Mouse (Mus musculus) limb, embryonic 11.5 days (tissue): ENCODE results near the gene Sh2d4b. TPM values are rescaled to one million over a fixed set of nuclear protein-coding genes. Genes with fewer than 3 reads are reported as not detected.

ENCODE experiments used
- ATAC-seq: fragments of 200-750 bp; cut with Nextera tagmentation; 2 replicates; pipeline ENCODE4 v1.8.0; 2017; ENCODE audit warnings: low read depth; ENCODE audit not compliant: insufficient number of reproducible peaks, low FRiP score, low TSS enrichment
- DNase-seq: peaks from one replicate; pipeline ENCODE4 v3.0.0-alpha.2; 2015; ENCODE audit warnings: low spot score
- H3K27ac ChIP-seq: fragments of 300-500 bp; sonication (generic); replicated peaks from 2 replicates; pipeline ENCODE4 v1.5.1; 2014; ENCODE audit warnings: low read depth, mild to moderate bottlenecking, low read length
- H3K27me3 ChIP-seq: fragments of 300-500 bp; sonication (generic); 2 replicates; pipeline ENCODE4 v1.6.1; 2014; ENCODE audit warnings: mild to moderate bottlenecking, low read length, mixed read lengths; ENCODE audit not compliant: control insufficient read depth, insufficient read depth
- H3K36me3 ChIP-seq: fragments of 300-500 bp; sonication (generic); 2 replicates; pipeline ENCODE4 v1.6.1; 2014; ENCODE audit warnings: mild to moderate bottlenecking, low read length, moderate library complexity, mixed read lengths; ENCODE audit not compliant: control insufficient read depth, insufficient read depth
- H3K4me1 ChIP-seq: fragments of 300-500 bp; sonication (generic); 2 replicates; pipeline ENCODE4 v1.6.1; 2014; ENCODE audit warnings: low read length, mixed read lengths; ENCODE audit not compliant: control insufficient read depth, insufficient read depth
- H3K4me2 ChIP-seq: fragments of 300-500 bp; sonication (generic); 2 replicates; pipeline ENCODE4 v1.6.1; 2014; ENCODE audit warnings: low read depth, mild to moderate bottlenecking, moderate library complexity; ENCODE audit not compliant: severe bottlenecking
- H3K4me3 ChIP-seq: fragments of 300-500 bp; sonication (generic); 2 replicates; pipeline ENCODE4 v1.5.1; 2014; ENCODE audit warnings: low read depth, low read length
- H3K9ac ChIP-seq: fragments of 300-500 bp; sonication (generic); 2 replicates; pipeline ENCODE4 v1.6.1; 2014; ENCODE audit warnings: mild to moderate bottlenecking, low read length
- H3K9me3 ChIP-seq: fragments of 300-500 bp; sonication (generic); 2 replicates; pipeline ENCODE4 v1.6.1; 2016; ENCODE audit warnings: low read length; ENCODE audit not compliant: control insufficient read depth
- WGBS: fragments of 180-500 bp; shearing (Covaris S2); extraction: QIAGEN DNeasy Blood & Tissue Kit; methylation state at CpG from one replicate; pipeline ENCODE4 v1.1.7; 2014; 5-methylcytosine and 5-hydroxymethylcytosine counted together
- polyA plus RNA-seq: library from polyadenylated mRNA; unstranded; fragments of >200 nt; fragmentation: Nextera tagmentation; extraction: Ambion mirVana; gene quantifications from 2 replicates; pipeline ENCODE4 v1.2.1, GENCODE M21; 2014

Gene Sh2d4b
- polyA plus RNA-seq, 1 experiment from 2014 or later = 0.32 TPM

DNA sequence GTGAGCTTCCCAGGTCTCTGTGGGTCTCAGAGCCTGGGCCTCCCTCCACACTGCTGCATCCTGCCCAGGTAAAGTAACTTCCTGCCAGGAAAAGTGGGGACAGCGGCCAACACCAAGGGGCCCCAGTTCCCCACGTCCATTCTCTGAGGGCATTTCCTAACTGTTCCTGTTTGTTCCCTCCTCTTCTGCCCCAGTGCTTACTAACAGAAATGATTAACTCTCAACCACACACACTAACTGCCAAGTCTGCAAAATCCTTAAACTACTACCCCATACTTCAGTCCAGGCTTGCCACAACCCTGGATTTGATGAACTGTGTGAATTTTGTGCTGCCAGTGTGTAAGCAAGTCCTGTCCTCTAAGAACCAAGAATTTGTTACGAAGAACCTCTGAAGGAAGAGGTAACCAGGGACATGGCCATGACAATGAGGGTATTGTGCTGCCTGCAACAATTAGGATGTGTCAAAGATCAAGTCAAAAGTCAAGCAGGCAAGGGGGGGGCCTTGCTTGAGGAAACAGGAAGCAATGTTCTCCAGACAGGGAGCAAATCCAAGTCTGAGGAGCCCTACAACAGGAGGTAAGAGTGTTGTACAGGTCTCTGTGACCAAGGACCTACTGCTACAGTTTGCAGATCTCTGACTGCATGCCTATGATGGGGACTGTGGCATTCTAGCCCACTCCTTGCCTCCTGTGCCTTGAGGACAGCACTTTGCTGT lies 38.2 kb upstream of the Sh2d4b start:
- Histone ChIP-seq H3K27me3 (no peaks in the 10 kb centered on the region), H3K4me2 (no peak overlapping the region), H3K4me1 (peaks cover 7% of the 10 kb centered on the region), H3K9me3 (no peaks in the 10 kb centered on the region), H3K36me3 (no peaks in the 10 kb centered on the region), H3K9ac (no peak overlapping the region), H3K27ac (no peak overlapping the region), H3K4me3 (no peak overlapping the region)
- DNase-seq (no peak), ATAC-seq (no peak)
- WGBS = 79% methylated on average over 3 of the region's 3 CpGs

DNA sequence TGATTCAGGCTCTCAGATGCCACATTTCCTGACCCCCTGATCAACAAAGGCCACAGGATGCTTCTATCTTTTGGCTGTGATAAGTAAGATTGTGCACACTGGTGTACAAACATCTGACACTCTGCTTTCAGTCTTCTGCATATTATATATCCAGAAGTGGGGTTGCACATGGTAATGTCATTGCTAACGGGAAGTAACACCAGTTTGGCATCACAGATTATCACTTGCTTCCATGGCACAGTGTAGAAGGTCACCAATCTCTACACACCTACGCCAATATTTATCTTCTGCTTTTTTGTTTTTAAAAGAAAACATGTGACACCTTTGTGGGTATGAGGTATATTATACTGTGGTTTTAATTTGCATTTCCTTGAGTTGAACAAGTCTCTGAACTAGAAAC lies 36.9 kb upstream of the Sh2d4b start:
- ATAC-seq = no peak
- WGBS = 92% methylated on average over 2 of the region's 2 CpGs

GRCm38 (mm10) chr14:40928897-40929296 lies 35.8 kb upstream of the Sh2d4b start:
- Histone ChIP-seq H3K9me3 (no peaks in the 10 kb centered on the region), H3K4me1 (peaks cover 12% of the 10 kb centered on the region), H3K4me3 (no peak overlapping the region), H3K27me3 (no peaks in the 10 kb centered on the region), H3K9ac (no peak overlapping the region), H3K36me3 (no peaks in the 10 kb centered on the region; the same call in 1 of the 2 replicates), H3K4me2 (no peak overlapping the region), H3K27ac (no peak overlapping the region)
- 86% methylated on average over 5 of the region's 5 CpGs for WGBS
- ATAC-seq (no peak), DNase-seq (no peak)

More for the DNA sequence above, 36.9 kb upstream of the Sh2d4b start:
- no peak overlapping the region for H3K4me3 ChIP-seq
- DNase-seq = no peak
- H3K9ac ChIP-seq = no peak overlapping the region
- H3K4me2 ChIP-seq = no peak overlapping the region
- peaks cover 7% of the 10 kb centered on the region for H3K4me1 ChIP-seq
- H3K27ac ChIP-seq = no peak overlapping the region
- H3K27me3 ChIP-seq = no peaks in the 10 kb centered on the region
- H3K36me3 ChIP-seq = no peaks in the 10 kb centered on the region; the same call in 1 of the 2 replicates
- H3K9me3 ChIP-seq = no peaks in the 10 kb centered on the region

DNA sequence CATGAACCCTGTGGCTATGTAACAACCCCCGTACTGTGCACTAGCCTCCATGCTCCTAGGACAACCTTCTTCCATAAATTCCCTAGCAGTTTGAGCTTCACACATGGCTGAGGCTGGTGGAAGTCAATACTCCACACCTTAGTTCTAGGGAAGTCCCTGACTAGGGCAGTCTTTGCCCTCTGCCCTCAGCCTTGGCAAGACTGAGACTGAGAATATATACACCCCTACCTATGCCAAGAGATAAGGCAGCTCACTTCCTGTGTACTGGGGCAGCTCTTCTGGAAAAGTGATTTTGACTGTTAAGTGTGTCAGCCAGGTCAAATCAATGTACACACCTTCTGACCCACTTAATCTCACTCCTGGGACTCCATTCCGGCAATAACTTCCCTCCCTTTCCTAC lies 34.0 kb upstream of the Sh2d4b start:
- H3K27ac ChIP-seq = no peak overlapping the region
- no peaks in the 10 kb centered on the region for H3K9me3 ChIP-seq
- WGBS = 60% methylated on average over 2 of the region's 2 CpGs
- no peak overlapping the region for H3K9ac ChIP-seq
- H3K36me3 ChIP-seq = no peaks in the 10 kb centered on the region; the same call in 1 of the 2 replicates
- peaks cover 12% of the 10 kb centered on the region for H3K4me1 ChIP-seq
- DNase-seq (no peak), ATAC-seq (no peak)
- no peak overlapping the region for H3K4me3 ChIP-seq
- no peaks in the 10 kb centered on the region for H3K27me3 ChIP-seq
- no peak overlapping the region for H3K4me2 ChIP-seq

- ATAC-seq = no peak
- WGBS = 21% methylated on average over 10 of the region's 10 CpGs
These were observed 31.5 kb upstream of the Sh2d4b start for GRCm38 (mm10) chr14:40924378-40925113.

DNA sequence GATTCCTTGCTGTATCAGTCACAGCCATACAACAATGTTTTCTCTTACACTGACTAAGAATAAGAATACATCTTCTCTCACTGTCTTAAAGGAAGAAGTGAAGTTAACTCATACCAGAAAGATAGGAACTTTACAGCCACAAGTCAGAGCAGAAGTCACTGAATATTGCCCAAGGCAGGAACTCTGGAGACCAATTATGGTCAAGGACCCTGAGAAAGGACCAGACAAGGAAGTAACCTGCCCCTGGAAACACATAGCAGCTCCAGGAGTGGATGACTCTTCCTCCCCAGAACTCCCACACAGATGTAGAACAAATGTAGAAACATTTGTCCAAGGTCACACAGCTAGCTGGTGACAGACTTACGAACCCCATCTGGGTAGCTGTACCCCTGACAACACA lies 28.2 kb upstream of the Sh2d4b start:
- WGBS = 96% methylated on average over 1 of the region's 1 CpGs
- Histone ChIP-seq H3K27ac (no peak overlapping the region), H3K36me3 (no peaks in the 10 kb centered on the region; the same call in 1 of the 2 replicates), H3K4me2 (no peak overlapping the region), H3K4me1 (peaks cover 5% of the 10 kb centered on the region), H3K9me3 (no peaks in the 10 kb centered on the region), H3K4me3 (no peak overlapping the region), H3K27me3 (no peaks in the 10 kb centered on the region), H3K9ac (no peak overlapping the region)
- ATAC-seq (no peak), DNase-seq (no peak)

More at GRCm38 (mm10) chr14:40924378-40925113, 31.5 kb upstream of the Sh2d4b start:
- Histone ChIP-seq H3K4me3 (no peak overlapping the region), H3K36me3 (no peaks in the 10 kb centered on the region; the same call in 1 of the 2 replicates), H3K27ac (0 out of 2 replicates have a peak overlapping the region, but pooled peaks have one; percentile 30), H3K9me3 (no peaks in the 10 kb centered on the region), H3K4me2 (no peak overlapping the region), H3K4me1 (peaks cover 5% of the 10 kb centered on the region), H3K27me3 (no peaks in the 10 kb centered on the region), H3K9ac (no peak overlapping the region)
- no peak for DNase-seq

GRCm38 (mm10) chr14:40919521-40919920 lies 26.5 kb upstream of the Sh2d4b start:
- Histone ChIP-seq H3K9me3 (no peaks in the 10 kb centered on the region), H3K4me1 (peaks cover 2% of the 10 kb centered on the region), H3K9ac (no peak overlapping the region), H3K27me3 (no peaks in the 10 kb centered on the region), H3K4me3 (no peak overlapping the region), H3K27ac (no peak overlapping the region), H3K4me2 (no peak overlapping the region), H3K36me3 (0 out of 2 replicates have a peak, but pooled peaks cover 2% of the 10 kb centered on the region)
- WGBS = 88% methylated on average over 7 of the region's 7 CpGs
- DNase-seq (no peak), ATAC-seq (no peak)

DNA sequence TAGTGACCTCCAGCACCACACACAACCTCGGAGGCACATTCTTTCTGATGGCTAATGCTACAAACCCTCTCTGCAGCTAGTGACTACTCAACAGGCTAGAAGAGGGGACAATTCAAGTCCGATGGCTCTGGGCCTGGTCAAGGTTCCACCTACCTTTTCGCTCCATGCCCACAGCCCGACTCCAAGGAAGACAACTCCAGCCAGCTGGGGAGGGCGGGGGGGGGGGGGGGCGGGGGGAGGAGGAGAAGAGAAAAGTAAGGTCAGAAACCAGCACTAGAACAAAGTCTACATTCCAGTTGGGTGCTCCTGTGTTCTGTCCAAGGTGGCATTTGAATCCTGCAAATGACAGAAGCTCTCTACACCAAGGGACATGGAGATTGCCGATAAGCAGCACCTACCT lies 25.4 kb upstream of the Sh2d4b start:
- Histone ChIP-seq H3K27me3 (no peaks in the 10 kb centered on the region), H3K27ac (no peak overlapping the region), H3K4me2 (no peak overlapping the region), H3K4me3 (no peak overlapping the region), H3K4me1 (no peaks in the 10 kb centered on the region), H3K9ac (no peak overlapping the region), H3K9me3 (no peaks in the 10 kb centered on the region), H3K36me3 (0 out of 2 replicates have a peak, but pooled peaks cover 2% of the 10 kb centered on the region)
- WGBS = 93% methylated on average over 5 of the region's 7 CpGs
- no peak for ATAC-seq
- DNase-seq = no peak
